Mouse (Mus musculus): ENCODE data around the gene Fgf2. TPM values are rescaled to one million over a fixed set of nuclear protein-coding genes. Genes with fewer than 3 reads are reported as not detected.

Fgf2 gene
- polyA plus RNA-seq, 2 experiments from 2014 or later: 2.2 to 2.3 TPM

GRCm38 (mm10) chr3:37418961-37419457, 70.9 kb downstream of the Fgf2 start:
- peak; percentile 56 for ATAC-seq

- peak; percentile 75 for ATAC-seq
Measured at GRCm38 (mm10) chr3:37419458-37419991, 71.4 kb downstream of the Fgf2 start, which contains the start of gene Spata5. Spata5 (plus strand) TSS chr3:37419896.

GRCm38 (mm10) chr3:37420072-37420471, 71.9 kb downstream of the Fgf2 start, which contains the start of gene Nudt6:
Nudt6 (minus strand) TSS chr3:37420211.
- peak; percentile 72 for ATAC-seq

- no peak for ATAC-seq
Measured at GRCm38 (mm10) chr3:37420641-37421040, 72.5 kb downstream of the Fgf2 start.

- ATAC-seq: no peak
Measured at GRCm38 (mm10) chr3:37421179-37421578, 73.0 kb downstream of the Fgf2 start.

- no peak for ATAC-seq
Measured at GRCm38 (mm10) chr3:37426069-37426468, 77.9 kb downstream of the Fgf2 start.

GRCm38 (mm10) chr3:37430359-37430758, 82.2 kb downstream of the Fgf2 start:
- ATAC-seq: peak; percentile 66

GRCm38 (mm10) chr3:37439770-37440169, 91.6 kb downstream of the Fgf2 start:
- no peak for ATAC-seq

- ATAC-seq: no peak
Measured at GRCm38 (mm10) chr3:37443409-37443808, 95.3 kb downstream of the Fgf2 start.

GRCm38 (mm10) chr3:37455992-37456391, 107.8 kb downstream of the Fgf2 start:
- ATAC-seq: peak; percentile 49

Other genes starting within 250 kb of the Fgf2 start
- gene Il2, start 222.4 kb upstream of the Fgf2 start, polyA plus RNA-seq (2017; shearing (Covaris generic)): 1 to 10 TPM in 1 of 2 experiments, under 1 TPM in 1; 0.60 to 1.0 TPM
- 1 to 10 TPM in 1 of 2 experiments, under 1 TPM in 1; 0.51 to 1.0 TPM for gene Il21, start 115.7 kb upstream of the Fgf2 start, polyA plus RNA-seq (2017; shearing (Covaris generic))
- 1 to 10 TPM; 4.6 to 9.5 TPM for gene Bbs12, start 35.8 kb upstream of the Fgf2 start, polyA plus RNA-seq (2017; shearing (Covaris generic))
- gene Cetn4, start 35.6 kb upstream of the Fgf2 start, polyA plus RNA-seq (2017; shearing (Covaris generic)): under 1 TPM; 0.46 to 0.62 TPM
- 10 to 100 TPM; 21.9 to 41.4 TPM for gene Spata5, start 71.5 kb downstream of the Fgf2 start, polyA plus RNA-seq (2017; shearing (Covaris generic))
- 10 to 100 TPM; 11.1 to 13.4 TPM for gene Nudt6, start 71.9 kb downstream of the Fgf2 start, polyA plus RNA-seq (2017; shearing (Covaris generic))

Measured in CD4-positive, CD25-positive, alpha-beta regulatory T cell, adult 4 months (primary cell).